Mouse (Mus musculus): ENCODE data around the gene Barhl2.

Barhl2 gene

GRCm38 (mm10) chr5:106457986-106458476 is at the start of gene Barhl2:
Gene Barhl2 (minus strand): TSS chr5:106458166.
- DNase-seq (ENCODE audit: low read depth, low spot score) = no peak

- DNase-seq (ENCODE audit: low read depth, low spot score) = no peak
Measured at GRCm38 (mm10) chr5:106506061-106506460, 48.1 kb upstream of the Barhl2 start.

- no peak for DNase-seq (ENCODE audit: low read depth, low spot score)
Measured at GRCm38 (mm10) chr5:106502684-106503545, 44.9 kb upstream of the Barhl2 start.

GRCm38 (mm10) chr5:106502271-106502670 is 44.3 kb upstream of the Barhl2 start:
- no peak for DNase-seq (ENCODE audit: low read depth, low spot score)

GRCm38 (mm10) chr5:106491771-106492170 is 33.8 kb upstream of the Barhl2 start:
- no peak for DNase-seq (ENCODE audit: low read depth, low spot score)

- DNase-seq (ENCODE audit: low read depth, low spot score) = no peak
Measured at GRCm38 (mm10) chr5:106472105-106472500, 14.1 kb upstream of the Barhl2 start.

- no peak for DNase-seq (ENCODE audit: low read depth, low spot score)
Measured at GRCm38 (mm10) chr5:106471235-106472104, 13.5 kb upstream of the Barhl2 start.

GRCm38 (mm10) chr5:106465129-106465790 is 7.3 kb upstream of the Barhl2 start:
- DNase-seq (ENCODE audit: low read depth, low spot score) = no peak

GRCm38 (mm10) chr5:106464336-106465128 is 6.6 kb upstream of the Barhl2 start:
- no peak for DNase-seq (ENCODE audit: low read depth, low spot score)

GRCm38 (mm10) chr5:106463661-106464191 is 5.8 kb upstream of the Barhl2 start:
- no peak for DNase-seq (ENCODE audit: low read depth, low spot score)

GRCm38 (mm10) chr5:106461913-106462312 is 3.9 kb upstream of the Barhl2 start:
- no peak for DNase-seq (ENCODE audit: low read depth, low spot score)

- DNase-seq (ENCODE audit: low read depth, low spot score) = no peak
Measured at GRCm38 (mm10) chr5:106461431-106461830, 3.5 kb upstream of the Barhl2 start.

GRCm38 (mm10) chr5:106460535-106460934 is 2.6 kb upstream of the Barhl2 start:
- no peak for DNase-seq (ENCODE audit: low read depth, low spot score)

- no peak for DNase-seq (ENCODE audit: low read depth, low spot score)
Measured at GRCm38 (mm10) chr5:106460001-106460511, 2.1 kb upstream of the Barhl2 start.

- DNase-seq (ENCODE audit: low read depth, low spot score) = no peak
Measured at GRCm38 (mm10) chr5:106459120-106459641, 1.2 kb upstream of the Barhl2 start.

- no peak for DNase-seq (ENCODE audit: low read depth, low spot score)
Measured at GRCm38 (mm10) chr5:106458477-106459119, 632 bp upstream of the Barhl2 start.

- no peak for DNase-seq (ENCODE audit: low read depth, low spot score)
Measured at GRCm38 (mm10) chr5:106457111-106457925, 648 bp downstream of the Barhl2 start.

- no peak for DNase-seq (ENCODE audit: low read depth, low spot score)
Measured at GRCm38 (mm10) chr5:106455984-106456383, 2.0 kb downstream of the Barhl2 start.

All from embryo, embryonic 11.5 days (tissue).